Mouse (Mus musculus): ENCODE results near the gene Ccdc107. TPM values are rescaled to one million over a fixed set of nuclear protein-coding genes. Genes with fewer than 3 reads are reported as not detected.

Ccdc107 gene
- polyA plus RNA-seq, 1 experiment: 33.5 TPM

- Histone ChIP-seq H3K4me3 (ENCODE audit: control insufficient read depth, low read depth, low read length) (no peak overlapping the region), H3K36me3 (ENCODE audit: control insufficient read depth, insufficient read depth, low read length) (no peaks in the 10 kb centered on the region), H3K4me1 (ENCODE audit: control insufficient read depth, insufficient read depth, low read length) (peaks cover 6% of the 10 kb centered on the region), H3K27me3 (ENCODE audit: control insufficient read depth, insufficient read depth, low read length) (no peaks in the 10 kb centered on the region), H3K27ac (ENCODE audit: control insufficient read depth, insufficient read depth, low read depth, low read length) (no peak overlapping the region)
- no peak for TF ChIP-seq CTCF (IDR thresholded peaks at IDR 0.05; ENCODE audit: control insufficient read depth, insufficient read depth, insufficient replicate concordance, low read depth, low read length)
- TF ChIP-seq POLR2A (IDR thresholded peaks at IDR 0.05; ENCODE audit: control insufficient read depth, low read depth, low read length): no peak
Measured at GRCm38 (mm10) chr4:43456470-43456869, 36.2 kb upstream of the Ccdc107 start.

GRCm38 (mm10) chr4:43457124-43457523, 35.6 kb upstream of the Ccdc107 start:
- H3K27me3 ChIP-seq (ENCODE audit: control insufficient read depth, insufficient read depth, low read length): no peaks in the 10 kb centered on the region
- peaks cover 6% of the 10 kb centered on the region for H3K4me1 ChIP-seq (ENCODE audit: control insufficient read depth, insufficient read depth, low read length)
- no peak overlapping the region for H3K4me3 ChIP-seq (ENCODE audit: control insufficient read depth, low read depth, low read length)
- no peaks in the 10 kb centered on the region for H3K36me3 ChIP-seq (ENCODE audit: control insufficient read depth, insufficient read depth, low read length)
- no peak for TF ChIP-seq CTCF (IDR thresholded peaks at IDR 0.05; ENCODE audit: control insufficient read depth, insufficient read depth, insufficient replicate concordance, low read depth, low read length)
- TF ChIP-seq POLR2A (IDR thresholded peaks at IDR 0.05; ENCODE audit: control insufficient read depth, low read depth, low read length): no peak
- H3K27ac ChIP-seq (ENCODE audit: control insufficient read depth, insufficient read depth, low read depth, low read length): no peak overlapping the region

- TF ChIP-seq CTCF (IDR thresholded peaks at IDR 0.05; ENCODE audit: control insufficient read depth, insufficient read depth, insufficient replicate concordance, low read depth, low read length) (no peak), POLR2A (IDR thresholded peaks at IDR 0.05; ENCODE audit: control insufficient read depth, low read depth, low read length) (no peak)
- no peaks in the 10 kb centered on the region for H3K27me3 ChIP-seq (ENCODE audit: control insufficient read depth, insufficient read depth, low read length)
- H3K4me3 ChIP-seq (ENCODE audit: control insufficient read depth, low read depth, low read length): no peak overlapping the region
- no peaks in the 10 kb centered on the region for H3K4me1 ChIP-seq (ENCODE audit: control insufficient read depth, insufficient read depth, low read length)
- H3K27ac ChIP-seq (ENCODE audit: control insufficient read depth, insufficient read depth, low read depth, low read length): no peak overlapping the region
- no peaks in the 10 kb centered on the region for H3K36me3 ChIP-seq (ENCODE audit: control insufficient read depth, insufficient read depth, low read length)
Measured at GRCm38 (mm10) chr4:43463102-43463501, 29.6 kb upstream of the Ccdc107 start.

- Histone ChIP-seq H3K27me3 (ENCODE audit: control insufficient read depth, insufficient read depth, low read length) (no peaks in the 10 kb centered on the region), H3K4me1 (ENCODE audit: control insufficient read depth, insufficient read depth, low read length) (no peaks in the 10 kb centered on the region), H3K36me3 (ENCODE audit: control insufficient read depth, insufficient read depth, low read length) (no peaks in the 10 kb centered on the region), H3K4me3 (ENCODE audit: control insufficient read depth, low read depth, low read length) (no peak overlapping the region), H3K27ac (ENCODE audit: control insufficient read depth, insufficient read depth, low read depth, low read length) (peak overlapping the region; percentile 30; the same call in 1 of the 2 replicates)
- no peak for TF ChIP-seq CTCF (IDR thresholded peaks at IDR 0.05; ENCODE audit: control insufficient read depth, insufficient read depth, insufficient replicate concordance, low read depth, low read length)
- no peak for TF ChIP-seq POLR2A (IDR thresholded peaks at IDR 0.05; ENCODE audit: control insufficient read depth, low read depth, low read length)
Measured at GRCm38 (mm10) chr4:43465935-43466334, 26.8 kb upstream of the Ccdc107 start.

- H3K4me3 ChIP-seq (ENCODE audit: control insufficient read depth, low read depth, low read length): no peak overlapping the region
- H3K36me3 ChIP-seq (ENCODE audit: control insufficient read depth, insufficient read depth, low read length): no peaks in the 10 kb centered on the region
- TF ChIP-seq POLR2A (IDR thresholded peaks at IDR 0.05; ENCODE audit: control insufficient read depth, low read depth, low read length) (no peak), CTCF (IDR thresholded peaks at IDR 0.05; ENCODE audit: control insufficient read depth, insufficient read depth, insufficient replicate concordance, low read depth, low read length) (no peak)
- no peaks in the 10 kb centered on the region for H3K27me3 ChIP-seq (ENCODE audit: control insufficient read depth, insufficient read depth, low read length)
- H3K4me1 ChIP-seq (ENCODE audit: control insufficient read depth, insufficient read depth, low read length): no peaks in the 10 kb centered on the region
- H3K27ac ChIP-seq (ENCODE audit: control insufficient read depth, insufficient read depth, low read depth, low read length): no peak overlapping the region
Measured at GRCm38 (mm10) chr4:43466872-43467271, 25.8 kb upstream of the Ccdc107 start.

- Histone ChIP-seq H3K36me3 (ENCODE audit: control insufficient read depth, insufficient read depth, low read length) (no peaks in the 10 kb centered on the region), H3K27me3 (ENCODE audit: control insufficient read depth, insufficient read depth, low read length) (no peaks in the 10 kb centered on the region), H3K4me1 (ENCODE audit: control insufficient read depth, insufficient read depth, low read length) (no peaks in the 10 kb centered on the region), H3K27ac (ENCODE audit: control insufficient read depth, insufficient read depth, low read depth, low read length) (no peak overlapping the region), H3K4me3 (ENCODE audit: control insufficient read depth, low read depth, low read length) (no peak overlapping the region)
- no peak for TF ChIP-seq CTCF (IDR thresholded peaks at IDR 0.05; ENCODE audit: control insufficient read depth, insufficient read depth, insufficient replicate concordance, low read depth, low read length)
- no peak for TF ChIP-seq POLR2A (IDR thresholded peaks at IDR 0.05; ENCODE audit: control insufficient read depth, low read depth, low read length)
Measured at GRCm38 (mm10) chr4:43470301-43470700, 22.4 kb upstream of the Ccdc107 start.

GRCm38 (mm10) chr4:43473636-43474035, 19.1 kb upstream of the Ccdc107 start:
- no peaks in the 10 kb centered on the region for H3K36me3 ChIP-seq (ENCODE audit: control insufficient read depth, insufficient read depth, low read length)
- TF ChIP-seq CTCF (IDR thresholded peaks at IDR 0.05; ENCODE audit: control insufficient read depth, insufficient read depth, insufficient replicate concordance, low read depth, low read length): no peak
- TF ChIP-seq POLR2A (IDR thresholded peaks at IDR 0.05; ENCODE audit: control insufficient read depth, low read depth, low read length): no peak
- H3K27ac ChIP-seq (ENCODE audit: control insufficient read depth, insufficient read depth, low read depth, low read length): no peak overlapping the region
- peaks cover 7% of the 10 kb centered on the region for H3K4me1 ChIP-seq (ENCODE audit: control insufficient read depth, insufficient read depth, low read length)
- no peak overlapping the region for H3K4me3 ChIP-seq (ENCODE audit: control insufficient read depth, low read depth, low read length)
- no peaks in the 10 kb centered on the region for H3K27me3 ChIP-seq (ENCODE audit: control insufficient read depth, insufficient read depth, low read length)

GRCm38 (mm10) chr4:43476604-43477003, 16.1 kb upstream of the Ccdc107 start:
- TF ChIP-seq POLR2A (IDR thresholded peaks at IDR 0.05; ENCODE audit: control insufficient read depth, low read depth, low read length) (no peak), CTCF (IDR thresholded peaks at IDR 0.05; ENCODE audit: control insufficient read depth, insufficient read depth, insufficient replicate concordance, low read depth, low read length) (no peak)
- Histone ChIP-seq H3K4me3 (ENCODE audit: control insufficient read depth, low read depth, low read length) (no peak overlapping the region), H3K27me3 (ENCODE audit: control insufficient read depth, insufficient read depth, low read length) (no peaks in the 10 kb centered on the region), H3K27ac (ENCODE audit: control insufficient read depth, insufficient read depth, low read depth, low read length) (no peak overlapping the region), H3K4me1 (ENCODE audit: control insufficient read depth, insufficient read depth, low read length) (peaks cover 14% of the 10 kb centered on the region), H3K36me3 (ENCODE audit: control insufficient read depth, insufficient read depth, low read length) (no peaks in the 10 kb centered on the region)
